Mouse (Mus musculus): ENCODE results near the gene Lsm2.
"Not testable (repeated sequence)": the region's sequence is repeated elsewhere in the genome, so short reads cannot be mapped to it uniquely, and the experiment has no call there.

Gene Lsm2

GRCm38 (mm10) chr17:35031272-35031671 lies 49.6 kb downstream of the Lsm2 start:
- no peak for DNase-seq (ENCODE audit: low spot score)

- DNase-seq (ENCODE audit: low spot score) = no peak
Measured at GRCm38 (mm10) chr17:35031880-35032279, 50.2 kb downstream of the Lsm2 start.

- no peak for DNase-seq (ENCODE audit: low spot score)
Measured at GRCm38 (mm10) chr17:35032323-35032870, 50.7 kb downstream of the Lsm2 start.

- not testable (repeated sequence) for DNase-seq (ENCODE audit: low spot score)
Measured at GRCm38 (mm10) chr17:35033703-35034102, 52.0 kb downstream of the Lsm2 start.

- DNase-seq (ENCODE audit: low spot score) = no peak
Measured at GRCm38 (mm10) chr17:35034896-35035295, 53.2 kb downstream of the Lsm2 start.
